Mouse (Mus musculus) ZHBTc4 (cell line): ENCODE results near the gene Prlh.

ENCODE experiments used
- DNase-seq: peaks from one replicate; pipeline ENCODE4 v3.0.0-alpha.2; 2011; ENCODE audit warnings: low read depth, low spot score

Prlh gene

GRCm38 (mm10) chr1:90953688-90954087, 780 bp downstream of the Prlh start:
- no peak for DNase-seq

- peak; percentile 81 for DNase-seq
Measured at GRCm38 (mm10) chr1:90956245-90957096, 3.6 kb downstream of the Prlh start.

GRCm38 (mm10) chr1:90962526-90962925, 9.6 kb downstream of the Prlh start:
- DNase-seq: no peak

- no peak for DNase-seq
Measured at GRCm38 (mm10) chr1:90962994-90963393, 10.1 kb downstream of the Prlh start.

- no peak for DNase-seq
Measured at GRCm38 (mm10) chr1:90967583-90967982, 14.7 kb downstream of the Prlh start.

- no peak for DNase-seq
Measured at GRCm38 (mm10) chr1:90968649-90969048, 15.7 kb downstream of the Prlh start.

- DNase-seq: no peak
Measured at GRCm38 (mm10) chr1:90969347-90969784, 16.5 kb downstream of the Prlh start, which contains the start of gene Rab17. Gene Rab17 (minus strand): TSS chr1:90969661.

GRCm38 (mm10) chr1:90969881-90970390, 17.0 kb downstream of the Prlh start:
- DNase-seq: no peak

- DNase-seq: peak; percentile 88
Measured at GRCm38 (mm10) chr1:90972911-90973573, 20.1 kb downstream of the Prlh start.

- DNase-seq: no peak
Measured at GRCm38 (mm10) chr1:90973574-90973911, 20.6 kb downstream of the Prlh start.

GRCm38 (mm10) chr1:90974906-90975649, 22.2 kb downstream of the Prlh start:
- no peak for DNase-seq

GRCm38 (mm10) chr1:90975960-90976359, 23.1 kb downstream of the Prlh start:
- no peak for DNase-seq

GRCm38 (mm10) chr1:90980638-90981330, 27.9 kb downstream of the Prlh start:
- DNase-seq: no peak

- DNase-seq: no peak
Measured at GRCm38 (mm10) chr1:90981346-90981745, 28.4 kb downstream of the Prlh start.

GRCm38 (mm10) chr1:90995916-90996315, 43.0 kb downstream of the Prlh start:
- DNase-seq: no peak

GRCm38 (mm10) chr1:90997136-90997535, 44.2 kb downstream of the Prlh start:
- DNase-seq: no peak

- no peak for DNase-seq
Measured at GRCm38 (mm10) chr1:90997641-90998040, 44.7 kb downstream of the Prlh start.

- peak; percentile 28 for DNase-seq
Measured at GRCm38 (mm10) chr1:90998268-90998890, 45.5 kb downstream of the Prlh start, which contains the start of gene Lrrfip1. Gene Lrrfip1 (plus strand): TSS chr1:90998737.

GRCm38 (mm10) chr1:90998891-90999611, 46.1 kb downstream of the Prlh start:
- DNase-seq: peak; percentile 36
